Mouse (Mus musculus) CH12.LX (cell line): ENCODE measurements at regions not wholly inside any gene's neighbourhood (a gene's known extent, or its start where the extent isn't known, plus 50 kb on each side); places are given as distances from the start of the nearest gene placed in this dataset.

Experiments
- MAFK ChIP-seq: IDR thresholded peaks from 2 replicates; pipeline ENCODE4 v1.6.1; 2011; ENCODE audit warnings: low read length, improper control_type of control experiment; ENCODE audit not compliant: insufficient replicate concordance
- MYC ChIP-seq: IDR thresholded peaks from 2 replicates; pipeline ENCODE4 v1.6.1; 2011; ENCODE audit warnings: low read depth, mild to moderate bottlenecking, improper control_type of control experiment, low read length
- POLR2A ChIP-seq: IDR thresholded peaks from 2 replicates; pipeline ENCODE4 v1.6.1; 2011; ENCODE audit warnings: low read depth, mild to moderate bottlenecking, improper control_type of control experiment, low read length

GRCm38 (mm10) chr7:133290471-133290870, 166.3 kb upstream of the Ctbp2 start:
- TF ChIP-seq MAFK (no peak), MYC (no peak), POLR2A (no peak)
